Mouse (Mus musculus): ENCODE data around the gene Scg3. TPM values are rescaled to one million over a fixed set of nuclear protein-coding genes. Genes with fewer than 3 reads are reported as not detected.
"Not testable (repeated sequence)": the region's sequence is repeated elsewhere in the genome, so short reads cannot be mapped to it uniquely, and the experiment has no call there.

Gene Scg3
- polyA plus RNA-seq, 1 experiment from 2014 or later: 3.2 TPM

DNA sequence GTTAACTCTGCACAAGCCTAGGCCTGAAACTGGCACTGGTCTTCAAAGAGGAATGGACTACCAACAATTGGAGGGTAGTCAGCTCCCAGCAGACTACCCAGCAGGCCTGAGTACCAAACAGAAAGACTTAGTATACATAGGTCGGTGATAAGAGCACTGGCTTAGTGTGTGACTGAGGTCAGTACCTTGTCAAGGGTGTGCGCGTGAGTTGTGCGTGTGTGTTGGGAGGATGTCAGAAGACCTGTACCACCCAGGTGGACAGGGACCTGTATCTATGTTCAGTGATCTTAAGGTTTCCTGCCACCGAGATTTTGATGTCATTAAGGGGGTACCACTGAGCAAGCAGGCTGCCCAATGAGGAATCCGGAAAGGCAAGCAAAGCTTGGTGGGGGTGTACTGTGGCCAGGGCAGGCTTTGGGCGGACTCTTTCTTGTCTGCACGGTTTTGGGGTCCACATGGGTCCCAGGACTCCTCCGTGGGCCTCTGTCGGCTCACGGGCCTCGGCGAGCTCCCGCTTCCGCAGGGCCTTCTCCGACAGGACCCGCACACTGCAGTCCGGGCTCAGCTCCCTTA lies 58.8 kb downstream of the Scg3 start:
- H3K36me3 ChIP-seq: no peaks in the 10 kb centered on the region
- H3K27me3 ChIP-seq: 0 out of 2 replicates have a peak, but pooled peaks cover 5% of the 10 kb centered on the region
- WGBS: 15% methylated on average over 18 of the region's 18 CpGs
- H3K9me3 ChIP-seq (replicated peaks): no peaks in the 10 kb centered on the region
- H3K4me2 ChIP-seq: peak overlapping the region; percentile 81
- peak overlapping the region; percentile 80 for H3K9ac ChIP-seq
- peak; percentile 72; the same call in 1 of the 2 replicates for ATAC-seq (replicated peaks; ENCODE audit: low FRiP score)
- peaks cover 9% of the 10 kb centered on the region; the same call in 1 of the 2 replicates for H3K4me1 ChIP-seq
- H3K4me3 ChIP-seq (replicated peaks): peak overlapping the region; percentile 68
- peak overlapping the region; percentile 83 for H3K27ac ChIP-seq

DNA sequence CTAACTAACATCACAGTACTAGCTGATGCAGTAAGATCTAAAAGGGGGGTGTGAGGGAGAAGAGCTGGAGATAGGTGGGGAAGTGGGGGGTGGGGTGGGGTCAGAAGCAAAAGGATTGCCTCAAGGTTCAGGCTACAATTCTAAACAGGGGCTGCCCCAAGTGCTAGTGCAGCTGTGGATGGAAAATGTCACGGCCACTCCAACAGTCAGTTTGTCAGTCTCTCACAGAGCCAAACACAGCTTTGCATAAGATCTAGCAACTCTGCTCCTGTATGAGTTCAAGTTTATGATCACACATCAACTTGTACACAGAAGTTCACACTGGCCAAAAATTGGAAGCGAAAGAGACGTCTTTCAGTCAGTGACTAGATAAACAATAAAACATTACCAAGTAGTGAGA lies 62.4 kb downstream of the Scg3 start:
- ATAC-seq (replicated peaks; ENCODE audit: low FRiP score): no peak
- Histone ChIP-seq H3K36me3 (no peaks in the 10 kb centered on the region), H3K4me2 (no peak overlapping the region), H3K27me3 (0 out of 2 replicates have a peak, but pooled peaks cover 5% of the 10 kb centered on the region), H3K9me3 (replicated peaks) (no peaks in the 10 kb centered on the region), H3K9ac (no peak overlapping the region), H3K27ac (no peak overlapping the region), H3K4me3 (replicated peaks) (no peak overlapping the region), H3K4me1 (peaks cover 9% of the 10 kb centered on the region; the same call in 1 of the 2 replicates)
- 78% methylated on average over 3 of the region's 3 CpGs for WGBS

DNA sequence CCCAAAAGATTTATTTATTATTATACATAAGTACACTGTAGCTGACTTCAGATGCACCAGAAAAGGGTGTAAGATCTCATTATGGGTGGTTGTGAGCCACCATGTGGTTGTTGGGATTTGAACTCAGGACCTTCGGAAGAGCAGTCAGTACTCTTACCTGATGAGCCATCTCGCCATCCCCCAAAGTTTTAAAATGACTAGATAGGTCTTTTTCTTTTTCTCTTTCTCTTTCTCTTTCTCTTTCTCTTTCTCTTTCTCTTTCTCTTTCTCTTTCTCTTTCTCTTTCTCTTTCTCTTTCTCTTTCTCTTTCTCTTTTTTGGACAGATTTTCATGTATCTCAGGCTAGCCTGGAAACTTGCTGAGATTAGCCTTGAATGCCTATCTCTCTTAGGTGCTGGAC lies 64.1 kb downstream of the Scg3 start:
- not testable (repeated sequence) for H3K4me2 ChIP-seq; ATAC-seq (replicated peaks; ENCODE audit: low FRiP score); H3K4me1 ChIP-seq; H3K27ac ChIP-seq; H3K36me3 ChIP-seq; H3K27me3 ChIP-seq; H3K4me3 ChIP-seq (replicated peaks); H3K9me3 ChIP-seq (replicated peaks); H3K9ac ChIP-seq
- 98% methylated on average over 2 of the region's 2 CpGs for WGBS

DNA sequence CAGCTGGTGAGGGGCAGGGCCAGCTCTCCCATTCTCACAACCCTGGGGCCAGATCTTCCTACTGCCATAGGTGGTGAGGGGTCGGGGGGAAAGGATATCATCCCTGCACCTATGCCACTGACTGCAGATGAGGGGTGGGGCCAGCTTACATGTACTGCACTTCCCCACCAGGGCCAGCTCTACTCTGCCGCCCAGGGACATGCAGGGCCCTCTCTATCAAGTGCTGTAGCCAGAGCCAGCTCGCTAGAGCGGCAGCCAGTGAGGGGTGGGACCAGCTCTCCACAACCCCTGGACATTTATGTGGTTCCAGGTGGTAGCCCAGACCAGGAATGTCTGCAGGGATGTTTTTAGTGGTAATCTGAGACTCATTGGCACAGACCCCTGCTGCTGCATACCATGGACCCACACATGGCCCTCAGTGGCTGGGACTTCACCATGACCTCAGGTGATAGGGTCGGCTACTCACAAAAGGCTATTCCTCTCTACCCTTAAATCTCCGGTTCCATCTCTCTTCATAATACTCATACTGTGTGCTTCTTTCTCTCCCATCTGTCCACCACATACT lies 64.9 kb downstream of the Scg3 start:
- 0 out of 2 replicates have a peak, but pooled peaks cover 3% of the 10 kb centered on the region for H3K27me3 ChIP-seq
- H3K4me3 ChIP-seq (replicated peaks): no peak overlapping the region
- no peak overlapping the region for H3K9ac ChIP-seq
- no peak overlapping the region for H3K4me2 ChIP-seq
- peak; percentile 34; the same call in 1 of the 2 replicates for ATAC-seq (replicated peaks; ENCODE audit: low FRiP score)
- no peaks in the 10 kb centered on the region for H3K9me3 ChIP-seq (replicated peaks)
- no peaks in the 10 kb centered on the region for H3K36me3 ChIP-seq
- H3K4me1 ChIP-seq: 0 out of 2 replicates have a peak, but pooled peaks cover 5% of the 10 kb centered on the region
- no peak overlapping the region for H3K27ac ChIP-seq
- WGBS: 68% methylated on average over 6 of the region's 6 CpGs

DNA sequence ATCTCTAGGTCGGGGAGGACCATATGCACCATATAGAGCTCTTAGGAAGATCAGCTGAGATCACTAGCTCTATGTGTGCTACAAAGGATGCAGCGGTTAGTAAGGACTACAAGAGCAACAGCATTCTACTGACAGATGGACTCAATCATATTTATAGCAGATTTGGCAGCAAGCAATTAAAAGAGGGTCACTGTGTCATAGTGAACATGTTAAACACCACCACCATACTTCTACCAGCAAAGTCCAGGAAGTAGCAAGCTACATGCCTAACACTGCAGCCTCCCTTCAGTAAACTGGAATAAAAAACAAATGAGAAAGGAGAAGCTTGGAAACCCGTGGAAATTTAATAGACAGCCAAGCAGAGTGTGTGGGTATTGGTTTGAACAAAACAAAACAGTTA lies 67.3 kb downstream of the Scg3 start:
- Histone ChIP-seq H3K9ac (no peak overlapping the region), H3K9me3 (replicated peaks) (no peaks in the 10 kb centered on the region), H3K36me3 (no peaks in the 10 kb centered on the region), H3K27ac (no peak overlapping the region), H3K4me2 (no peak overlapping the region), H3K27me3 (no peaks in the 10 kb centered on the region), H3K4me3 (replicated peaks) (no peak overlapping the region), H3K4me1 (0 out of 2 replicates have a peak, but pooled peaks cover 5% of the 10 kb centered on the region)
- ATAC-seq (replicated peaks; ENCODE audit: low FRiP score): 0 out of 2 replicates have a peak, but pooled peaks have one; percentile 66
- WGBS: 65% methylated on average over 3 of the region's 3 CpGs

DNA sequence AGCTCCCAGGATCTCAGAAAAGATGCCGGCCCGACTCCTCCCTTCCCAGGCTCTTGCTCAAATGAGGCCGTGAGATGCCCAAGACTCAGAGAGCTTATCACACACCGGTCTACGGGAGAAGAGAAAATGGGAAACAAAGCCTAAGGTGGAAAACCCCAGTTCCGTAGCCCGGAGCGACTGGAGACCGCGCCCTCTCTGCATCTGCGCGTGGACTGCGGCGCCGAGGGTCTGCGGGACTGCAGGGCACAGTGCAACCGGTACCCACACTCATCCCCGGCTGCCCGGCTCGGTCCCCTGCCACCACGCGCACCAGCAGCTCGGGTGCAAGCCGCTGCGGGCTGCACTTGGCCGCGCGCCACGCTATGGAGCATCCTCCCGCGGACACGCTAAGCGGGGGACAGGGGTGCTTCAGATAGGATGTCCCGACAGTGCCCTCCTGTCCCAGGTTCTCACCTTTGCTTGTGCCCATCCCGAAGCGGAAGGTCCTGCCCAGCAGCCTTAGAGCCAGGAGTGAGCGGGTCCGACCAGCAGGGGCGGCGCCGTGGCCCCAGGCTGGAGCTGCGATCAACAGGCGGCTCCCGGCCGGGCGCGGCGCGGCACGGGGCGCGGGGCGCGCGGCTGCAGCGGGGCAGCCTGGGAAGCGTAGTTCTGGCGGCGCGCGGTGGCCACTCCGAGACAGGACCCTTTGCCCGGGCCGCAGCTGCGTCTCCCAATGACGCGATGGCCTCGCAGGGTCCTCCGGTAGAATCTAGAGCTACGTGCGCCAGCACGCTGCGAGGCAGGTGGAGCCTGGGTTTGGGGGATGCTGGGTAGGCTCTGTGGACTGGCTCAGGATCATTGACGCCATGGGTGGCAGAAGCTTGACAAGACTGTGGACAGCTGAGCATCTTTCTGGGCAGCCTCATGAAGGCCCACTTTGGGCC lies 73.0 kb downstream of the Scg3 start, which contains the start of gene Tmod2:
TSS of gene Tmod2 (minus strand) at position 755 of the 923 bp plus-strand sequence.
- ATAC-seq (replicated peaks; ENCODE audit: low FRiP score): peak; percentile 92
- under 1% methylated on average over 74 of the region's 74 CpGs for WGBS
- peak within 1 kb of the TSS; percentile 47 for H3K9ac ChIP-seq
- H3K36me3 ChIP-seq: no peaks in the 10 kb centered on the region
- peaks cover 10% of the 10 kb centered on the region for H3K4me1 ChIP-seq
- H3K4me3 ChIP-seq (replicated peaks): peak within 1 kb of the TSS; percentile 65
- H3K9me3 ChIP-seq (replicated peaks): no peaks in the 10 kb centered on the region
- no peak within 1 kb of the TSS for H3K27ac ChIP-seq
- peaks cover 9% of the 10 kb centered on the region; the same call in 1 of the 2 replicates for H3K27me3 ChIP-seq
- H3K4me2 ChIP-seq: peak within 1 kb of the TSS; percentile 92

DNA sequence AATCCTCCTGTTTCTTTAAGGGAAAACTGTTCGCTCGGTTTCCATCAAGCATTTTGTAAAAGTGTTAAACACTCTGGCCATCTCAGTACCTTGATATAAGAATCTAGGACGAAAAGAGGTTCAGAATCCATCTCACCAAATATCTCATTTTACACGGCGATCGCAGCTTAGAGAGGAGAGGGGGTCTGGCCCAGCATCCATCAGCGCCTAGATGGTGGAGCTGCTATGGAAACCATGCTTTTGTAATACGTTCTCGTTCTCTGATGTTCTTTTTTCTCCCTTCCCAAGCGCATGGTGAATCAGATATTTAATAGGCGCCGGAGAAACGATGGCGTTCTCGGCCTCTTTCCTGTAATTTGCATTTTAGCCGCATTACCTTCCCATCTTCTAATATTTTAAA lies 73.9 kb downstream of the Scg3 start:
- Histone ChIP-seq H3K27me3 (peaks cover 9% of the 10 kb centered on the region; the same call in 1 of the 2 replicates), H3K4me1 (peaks cover 10% of the 10 kb centered on the region), H3K9ac (no peak overlapping the region), H3K4me2 (peak overlapping the region; percentile 92), H3K9me3 (replicated peaks) (no peaks in the 10 kb centered on the region), H3K4me3 (replicated peaks) (peak overlapping the region; percentile 65), H3K36me3 (no peaks in the 10 kb centered on the region), H3K27ac (no peak overlapping the region)
- no peak for ATAC-seq (replicated peaks; ENCODE audit: low FRiP score)
- 24% methylated on average over 16 of the region's 16 CpGs for WGBS

DNA sequence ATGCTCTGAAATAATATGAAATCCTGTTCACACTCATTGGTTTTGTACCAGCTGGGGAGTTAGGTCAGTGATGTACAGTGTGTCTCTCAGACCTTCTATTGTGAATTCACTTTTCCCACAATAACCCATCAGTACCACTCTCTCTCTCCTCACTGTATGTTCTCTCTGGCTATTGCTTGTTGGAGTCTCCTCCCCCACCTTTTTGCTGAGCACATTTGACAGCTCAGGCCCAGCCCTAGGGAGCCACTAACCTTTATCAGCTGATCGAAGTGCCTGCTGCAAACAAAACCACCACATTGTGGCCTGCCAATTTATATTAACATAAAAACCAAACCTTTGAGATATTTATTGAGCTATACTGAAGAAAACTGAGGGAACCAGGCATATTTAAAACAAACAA lies 74.4 kb downstream of the Scg3 start:
- Histone ChIP-seq H3K27ac (no peak overlapping the region), H3K36me3 (no peaks in the 10 kb centered on the region), H3K4me2 (peak overlapping the region; percentile 92; the same call in 1 of the 2 replicates), H3K27me3 (peaks cover 9% of the 10 kb centered on the region; the same call in 1 of the 2 replicates), H3K9me3 (replicated peaks) (no peaks in the 10 kb centered on the region), H3K4me1 (peaks cover 10% of the 10 kb centered on the region), H3K4me3 (replicated peaks) (no peak overlapping the region), H3K9ac (no peak overlapping the region)
- 53% methylated on average over 1 of the region's 1 CpGs for WGBS
- no peak for ATAC-seq (replicated peaks; ENCODE audit: low FRiP score)

DNA sequence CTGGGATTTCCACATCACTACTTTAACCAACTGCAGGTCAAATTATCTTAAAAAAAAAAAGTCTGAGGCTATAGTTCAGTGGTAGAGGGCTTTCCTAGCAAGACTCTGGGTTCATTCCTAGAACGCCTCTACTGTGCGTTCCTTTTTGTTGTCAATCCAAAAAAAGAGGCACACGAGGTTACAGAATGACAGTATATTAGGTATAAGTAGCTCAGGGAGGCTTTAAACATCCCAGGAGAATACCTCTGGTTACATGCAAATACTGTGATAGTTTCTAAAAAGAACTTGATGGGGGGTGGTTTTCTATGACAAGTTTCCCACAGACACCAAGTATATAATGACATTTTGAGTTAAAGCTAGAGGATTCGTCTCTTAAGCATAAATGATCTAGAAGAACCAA lies 76.4 kb downstream of the Scg3 start:
- Histone ChIP-seq H3K4me3 (replicated peaks) (no peak overlapping the region), H3K27me3 (peaks cover 9% of the 10 kb centered on the region; the same call in 1 of the 2 replicates), H3K9ac (no peak overlapping the region), H3K27ac (no peak overlapping the region), H3K4me2 (no peak overlapping the region), H3K36me3 (no peaks in the 10 kb centered on the region), H3K9me3 (replicated peaks) (no peaks in the 10 kb centered on the region), H3K4me1 (peaks cover 10% of the 10 kb centered on the region)
- WGBS: 92% methylated on average over 4 of the region's 4 CpGs
- ATAC-seq (replicated peaks; ENCODE audit: low FRiP score): no peak

DNA sequence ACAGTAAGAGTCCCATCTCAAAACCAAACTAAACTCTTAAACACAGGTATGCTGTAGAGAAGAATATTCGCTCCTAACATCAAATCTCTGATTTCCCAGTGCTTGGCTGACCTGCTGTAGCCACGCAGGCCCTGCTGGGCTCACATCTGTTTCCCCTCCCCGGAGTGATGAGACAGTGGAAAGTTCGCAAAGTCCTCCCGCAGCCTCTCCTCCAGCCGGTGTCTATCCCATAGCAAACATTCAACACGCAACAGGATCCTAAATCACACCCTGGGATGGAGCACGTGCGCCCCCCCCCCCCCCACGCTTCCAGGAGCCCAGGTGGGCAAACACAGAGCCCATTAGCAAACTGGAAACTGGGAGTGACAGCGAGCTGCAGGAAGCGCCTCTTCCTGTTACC lies 82.3 kb downstream of the Scg3 start:
- no peaks in the 10 kb centered on the region for H3K36me3 ChIP-seq
- H3K4me3 ChIP-seq (replicated peaks): peak overlapping the region; percentile 11; the same call in 1 of the 2 replicates
- 0 out of 2 replicates have a peak, but pooled peaks have one; percentile 56 for ATAC-seq (replicated peaks; ENCODE audit: low FRiP score)
- H3K9me3 ChIP-seq (replicated peaks): no peaks in the 10 kb centered on the region
- no peak overlapping the region for H3K9ac ChIP-seq
- 16% methylated on average over 12 of the region's 12 CpGs for WGBS
- H3K27me3 ChIP-seq: no peaks in the 10 kb centered on the region
- H3K4me2 ChIP-seq: peak overlapping the region; percentile 40
- peaks cover 17% of the 10 kb centered on the region for H3K4me1 ChIP-seq
- no peak overlapping the region for H3K27ac ChIP-seq

DNA sequence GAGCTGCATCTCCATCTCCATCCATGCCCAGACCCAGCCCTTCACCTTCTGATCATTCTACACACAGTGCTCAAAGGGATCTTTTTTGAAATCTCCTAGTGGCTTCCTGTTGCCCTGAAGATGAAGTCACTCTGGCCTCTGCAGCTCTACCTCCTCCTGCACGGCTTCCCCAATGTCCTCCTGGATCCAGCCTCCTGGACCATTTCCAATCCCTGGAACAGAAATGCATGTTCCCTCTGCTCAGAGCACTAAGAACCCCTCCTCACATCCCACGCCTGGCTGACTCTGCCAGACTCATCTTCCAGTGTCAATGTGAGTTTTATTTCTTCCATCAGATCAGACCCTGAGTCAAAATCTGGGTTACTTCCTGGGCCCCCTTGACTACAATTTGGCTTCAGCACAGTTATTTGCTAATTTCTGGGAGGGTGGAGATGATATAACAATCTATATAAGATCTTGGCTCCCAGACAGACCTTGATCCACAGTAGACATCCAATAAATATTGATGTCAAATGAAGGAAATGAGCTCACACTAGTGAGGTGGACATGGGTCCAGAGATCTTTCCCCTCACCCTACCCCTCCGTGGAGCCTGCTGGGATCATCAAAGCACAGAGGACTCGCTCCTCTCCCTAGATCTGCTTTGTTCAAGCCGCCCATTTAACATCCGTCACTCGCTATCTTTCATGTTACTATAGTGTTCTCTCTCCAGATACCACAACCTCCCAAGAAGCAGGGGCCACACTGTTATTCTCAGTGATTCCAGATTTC lies 83.5 kb downstream of the Scg3 start:
- Histone ChIP-seq H3K9ac (no peak overlapping the region), H3K27ac (no peak overlapping the region; the same call in 1 of the 2 replicates), H3K4me3 (replicated peaks) (no peak overlapping the region), H3K36me3 (no peaks in the 10 kb centered on the region), H3K9me3 (replicated peaks) (no peaks in the 10 kb centered on the region), H3K4me2 (no peak overlapping the region), H3K27me3 (no peaks in the 10 kb centered on the region), H3K4me1 (peaks cover 17% of the 10 kb centered on the region)
- no peak for ATAC-seq (replicated peaks; ENCODE audit: low FRiP score)
- 68% methylated on average over 7 of the region's 7 CpGs for WGBS
